Mouse (Mus musculus): ENCODE measurements at regions not wholly inside any gene's neighbourhood (a gene's known extent, or its start where the extent isn't known, plus 50 kb on each side); places are given as distances from the start of the nearest gene placed in this dataset.
"Not testable (repeated sequence)": the region's sequence is repeated elsewhere in the genome, so short reads cannot be mapped to it uniquely, and the experiment has no call there.

GRCm38 (mm10) chr13:25609641-25610040 is 339.3 kb upstream of the Nrsn1 start:
- H3K27me3 ChIP-seq (ENCODE audit: insufficient read depth, low read length), result no peaks in the 10 kb centered on the region
- H3K4me1 ChIP-seq (replicated peaks; ENCODE audit: low read depth, low read length), result no peaks in the 10 kb centered on the region
- TF ChIP-seq POU5F1 (IDR thresholded peaks at IDR 0.05; ENCODE audit: borderline replicate concordance, low read length), result no peak
- no peak for TF ChIP-seq CTCF (conservative IDR thresholded peaks at IDR 0.05; ENCODE audit: low read length)
- no peak for TF ChIP-seq NANOG (IDR thresholded peaks at IDR 0.05; ENCODE audit: borderline replicate concordance, low read length)

GRCm38 (mm10) chr13:25609241-25609640 is 338.9 kb upstream of the Nrsn1 start:
- Histone ChIP-seq H3K36me3 (ENCODE audit: insufficient read depth, low read length) (no peaks in the 10 kb centered on the region), H3K27me3 (ENCODE audit: insufficient read depth, low read length) (no peaks in the 10 kb centered on the region), H3K4me3 (replicated peaks; ENCODE audit: low read length) (no peak overlapping the region), H3K4me1 (replicated peaks; ENCODE audit: low read depth, low read length) (no peaks in the 10 kb centered on the region), H3K9me3 (ENCODE audit: low read length) (peaks cover 20% of the 10 kb centered on the region; the same call in 1 of the 2 replicates)
- no peak for TF ChIP-seq POU5F1 (IDR thresholded peaks at IDR 0.05; ENCODE audit: borderline replicate concordance, low read length)

More at GRCm38 (mm10) chr13:25609641-25610040, 339.3 kb upstream of the Nrsn1 start:
- Histone ChIP-seq H3K4me3 (replicated peaks; ENCODE audit: low read length) (no peak overlapping the region), H3K36me3 (ENCODE audit: insufficient read depth, low read length) (no peaks in the 10 kb centered on the region), H3K9me3 (ENCODE audit: low read length) (peaks cover 20% of the 10 kb centered on the region; the same call in 1 of the 2 replicates)

GRCm38 (mm10) chr13:25601351-25601750 is 331.0 kb upstream of the Nrsn1 start:
- H3K36me3 ChIP-seq (ENCODE audit: insufficient read depth, low read length); H3K4me1 ChIP-seq (replicated peaks; ENCODE audit: low read depth, low read length); H3K27me3 ChIP-seq (ENCODE audit: insufficient read depth, low read length); H3K9me3 ChIP-seq (ENCODE audit: low read length); H3K4me3 ChIP-seq (replicated peaks; ENCODE audit: low read length): not testable (repeated sequence)

GRCm38 (mm10) chr13:25594629-25595028 is 324.3 kb upstream of the Nrsn1 start:
- Histone ChIP-seq H3K4me1 (replicated peaks; ENCODE audit: low read depth, low read length) (no peaks in the 10 kb centered on the region), H3K36me3 (ENCODE audit: insufficient read depth, low read length) (no peaks in the 10 kb centered on the region), H3K4me3 (replicated peaks; ENCODE audit: low read length) (no peak overlapping the region), H3K27me3 (ENCODE audit: insufficient read depth, low read length) (no peaks in the 10 kb centered on the region), H3K9me3 (ENCODE audit: low read length) (no peaks in the 10 kb centered on the region)
- TF ChIP-seq POU5F1 (IDR thresholded peaks at IDR 0.05; ENCODE audit: borderline replicate concordance, low read length) (no peak), CTCF (conservative IDR thresholded peaks at IDR 0.05; ENCODE audit: low read length) (no peak), NANOG (IDR thresholded peaks at IDR 0.05; ENCODE audit: borderline replicate concordance, low read length) (no peak)

GRCm38 (mm10) chr13:25570641-25571040 is 300.3 kb upstream of the Nrsn1 start:
- peaks cover 5% of the 10 kb centered on the region; the same call in 1 of the 2 replicates for H3K9me3 ChIP-seq (ENCODE audit: low read length)
- H3K4me3 ChIP-seq (replicated peaks; ENCODE audit: low read length), result no peak overlapping the region
- no peaks in the 10 kb centered on the region for H3K4me1 ChIP-seq (replicated peaks; ENCODE audit: low read depth, low read length)
- no peaks in the 10 kb centered on the region for H3K36me3 ChIP-seq (ENCODE audit: insufficient read depth, low read length)
- no peak for TF ChIP-seq CTCF (conservative IDR thresholded peaks at IDR 0.05; ENCODE audit: low read length)
- no peak for TF ChIP-seq POU5F1 (IDR thresholded peaks at IDR 0.05; ENCODE audit: borderline replicate concordance, low read length)
- no peaks in the 10 kb centered on the region for H3K27me3 ChIP-seq (ENCODE audit: insufficient read depth, low read length)

- Histone ChIP-seq H3K9me3 (ENCODE audit: low read length) (peaks cover 9% of the 10 kb centered on the region; the same call in 1 of the 2 replicates), H3K27me3 (ENCODE audit: insufficient read depth, low read length) (no peaks in the 10 kb centered on the region), H3K4me3 (replicated peaks; ENCODE audit: low read length) (no peak overlapping the region), H3K4me1 (replicated peaks; ENCODE audit: low read depth, low read length) (no peaks in the 10 kb centered on the region; the same call in 1 of the 2 replicates), H3K36me3 (ENCODE audit: insufficient read depth, low read length) (no peaks in the 10 kb centered on the region)
- TF ChIP-seq CTCF (conservative IDR thresholded peaks at IDR 0.05; ENCODE audit: low read length), result peak; percentile 79
- TF ChIP-seq POU5F1 (IDR thresholded peaks at IDR 0.05; ENCODE audit: borderline replicate concordance, low read length), result no peak
- no peak for TF ChIP-seq NANOG (IDR thresholded peaks at IDR 0.05; ENCODE audit: borderline replicate concordance, low read length)
Measured at GRCm38 (mm10) chr13:25562746-25563145, 292.4 kb upstream of the Nrsn1 start.

GRCm38 (mm10) chr13:25560339-25560738 is 290.0 kb upstream of the Nrsn1 start:
- H3K4me1 ChIP-seq (replicated peaks; ENCODE audit: low read depth, low read length), result no peaks in the 10 kb centered on the region; the same call in 1 of the 2 replicates
- TF ChIP-seq NANOG (IDR thresholded peaks at IDR 0.05; ENCODE audit: borderline replicate concordance, low read length), result no peak
- TF ChIP-seq POU5F1 (IDR thresholded peaks at IDR 0.05; ENCODE audit: borderline replicate concordance, low read length), result no peak
- no peak for TF ChIP-seq CTCF (conservative IDR thresholded peaks at IDR 0.05; ENCODE audit: low read length)
- H3K27me3 ChIP-seq (ENCODE audit: insufficient read depth, low read length), result no peaks in the 10 kb centered on the region
- H3K9me3 ChIP-seq (ENCODE audit: low read length), result peaks cover 2% of the 10 kb centered on the region; the same call in 1 of the 2 replicates
- no peak overlapping the region for H3K4me3 ChIP-seq (replicated peaks; ENCODE audit: low read length)
- H3K36me3 ChIP-seq (ENCODE audit: insufficient read depth, low read length), result no peaks in the 10 kb centered on the region

GRCm38 (mm10) chr13:25554962-25555361 is 284.7 kb upstream of the Nrsn1 start:
- Histone ChIP-seq H3K4me1 (replicated peaks; ENCODE audit: low read depth, low read length) (no peaks in the 10 kb centered on the region), H3K36me3 (ENCODE audit: insufficient read depth, low read length) (no peaks in the 10 kb centered on the region), H3K4me3 (replicated peaks; ENCODE audit: low read length) (no peak overlapping the region), H3K27me3 (ENCODE audit: insufficient read depth, low read length) (no peaks in the 10 kb centered on the region), H3K9me3 (ENCODE audit: low read length) (no peaks in the 10 kb centered on the region)
- no peak for TF ChIP-seq NANOG (IDR thresholded peaks at IDR 0.05; ENCODE audit: borderline replicate concordance, low read length)
- TF ChIP-seq POU5F1 (IDR thresholded peaks at IDR 0.05; ENCODE audit: borderline replicate concordance, low read length), result no peak
- TF ChIP-seq CTCF (conservative IDR thresholded peaks at IDR 0.05; ENCODE audit: low read length), result no peak

GRCm38 (mm10) chr13:25548551-25548950 is 278.2 kb upstream of the Nrsn1 start:
- Histone ChIP-seq H3K4me3 (replicated peaks; ENCODE audit: low read length) (no peak overlapping the region), H3K27me3 (ENCODE audit: insufficient read depth, low read length) (no peaks in the 10 kb centered on the region), H3K9me3 (ENCODE audit: low read length) (peaks cover 22% of the 10 kb centered on the region), H3K4me1 (replicated peaks; ENCODE audit: low read depth, low read length) (no peaks in the 10 kb centered on the region), H3K36me3 (ENCODE audit: insufficient read depth, low read length) (no peaks in the 10 kb centered on the region)
- no peak for TF ChIP-seq POU5F1 (IDR thresholded peaks at IDR 0.05; ENCODE audit: borderline replicate concordance, low read length)
- no peak for TF ChIP-seq NANOG (IDR thresholded peaks at IDR 0.05; ENCODE audit: borderline replicate concordance, low read length)
- TF ChIP-seq CTCF (conservative IDR thresholded peaks at IDR 0.05; ENCODE audit: low read length), result no peak
